Mouse (Mus musculus): ENCODE results near the gene Rhbdd3. TPM values are rescaled to one million over a fixed set of nuclear protein-coding genes. Genes with fewer than 3 reads are reported as not detected.
A peak's percentile ranks its signal among the peaks of the same experiment; 100 is the strongest.
"Not testable (repeated sequence)": the region's sequence is repeated elsewhere in the genome, so short reads cannot be mapped to it uniquely, and the experiment has no call there.

The Rhbdd3 gene
- total and polyA plus RNA-seq, 3 experiments: 21.2 to 34.4 (median 23.3) TPM

DNA sequence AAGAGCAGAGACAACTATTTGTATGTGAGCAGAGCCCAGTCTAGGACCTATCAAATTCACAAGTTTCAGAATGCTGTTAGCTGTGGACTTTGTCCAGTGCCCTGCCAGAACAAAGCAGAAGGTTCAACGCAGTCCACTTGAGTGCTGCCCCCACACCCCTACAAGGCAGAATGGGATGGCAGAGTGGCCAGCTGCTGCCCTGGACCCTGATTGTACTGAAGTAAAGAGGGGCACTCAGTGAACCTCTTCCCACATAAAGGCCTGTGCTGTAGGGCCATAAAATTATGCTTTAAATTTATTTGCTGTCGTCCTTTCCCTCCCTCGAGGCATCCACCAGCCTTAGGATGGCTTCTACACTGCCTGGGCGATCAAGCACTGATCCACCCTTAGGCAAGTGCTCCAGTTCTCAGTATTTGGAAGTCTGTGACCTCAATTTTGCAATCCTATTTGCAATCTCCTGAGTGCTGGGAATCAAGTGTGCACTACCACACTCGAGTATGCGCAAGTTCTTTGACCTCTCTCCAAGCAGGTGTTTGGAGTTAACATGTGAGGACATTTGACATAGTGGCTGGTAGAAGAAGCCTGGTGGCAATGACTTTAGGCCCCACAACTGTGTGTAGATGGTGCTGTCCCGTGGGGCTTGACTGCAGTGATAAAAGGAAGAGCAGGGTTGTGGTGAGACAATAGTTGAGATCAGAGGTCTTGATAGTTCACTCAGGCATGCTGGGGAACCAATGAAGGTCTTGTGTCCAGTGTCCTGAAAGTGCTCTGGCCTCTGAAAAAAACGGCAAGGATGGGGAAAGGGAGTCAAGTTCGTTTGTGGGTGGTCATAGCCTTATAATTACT is 30.4 kb upstream of the Rhbdd3 start:
- H3K4me1 ChIP-seq (ENCODE audit: control insufficient read depth, insufficient read depth, low read length): peaks cover 2% of the 10 kb centered on the region; the same call in 1 of the 2 replicates
- H3K27me3 ChIP-seq (ENCODE audit: control insufficient read depth, insufficient read depth, low read length): no peaks in the 10 kb centered on the region
- WGBS: 71% methylated on average over 9 of the region's 9 CpGs
- intact Hi-C loops (cut with DNase I): no loop called here
- H3K79me2 ChIP-seq (replicated peaks; ENCODE audit: control insufficient read depth, insufficient read depth, low read length): no peaks in the 10 kb centered on the region
- no peak overlapping the region for H3K9ac ChIP-seq (ENCODE audit: low read depth, low read length)
- no peak overlapping the region for H3K4me3 ChIP-seq
- TF ChIP-seq POLR2A (IDR thresholded peaks at IDR 0.05; ENCODE audit: insufficient read depth, low read depth, low read length): no peak
- no peak for TF ChIP-seq CTCF (IDR thresholded peaks at IDR 0.05)
- no peak for TF ChIP-seq EP300 (IDR thresholded peaks at IDR 0.05; ENCODE audit: insufficient read depth, low read depth, low read length)
- no peak overlapping the region for H3K27ac ChIP-seq
- DNase-seq: no peak
- H3K36me3 ChIP-seq (ENCODE audit: control insufficient read depth, insufficient read depth, low read length): peaks cover 2% of the 10 kb centered on the region; the same call in 1 of the 2 replicates

DNA sequence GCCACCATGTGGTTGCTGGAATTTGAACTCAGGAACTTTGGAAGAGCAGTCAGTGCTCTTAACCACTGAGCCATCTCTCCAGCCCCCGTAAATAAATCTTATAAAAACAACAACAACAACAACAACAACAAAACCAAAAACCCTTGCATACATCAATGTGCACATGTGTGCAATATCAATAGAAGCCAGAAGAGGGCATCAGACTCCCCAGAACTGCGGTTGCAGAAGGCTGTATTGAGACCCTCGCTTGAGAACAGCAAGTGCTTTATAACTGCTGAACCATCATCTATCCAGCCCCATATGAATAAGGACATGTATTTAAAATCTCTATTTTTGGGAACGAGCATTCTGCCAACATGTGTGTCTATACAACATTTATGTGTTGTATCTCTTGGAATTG is 23.8 kb upstream of the Rhbdd3 start:
- intact Hi-C loops (cut with DNase I): no loop called here
- Histone ChIP-seq H3K27me3 (ENCODE audit: control insufficient read depth, insufficient read depth, low read length) (no peaks in the 10 kb centered on the region), H3K9ac (ENCODE audit: low read depth, low read length) (no peak overlapping the region), H3K36me3 (ENCODE audit: control insufficient read depth, insufficient read depth, low read length) (peaks cover 3% of the 10 kb centered on the region), H3K27ac (no peak overlapping the region), H3K79me2 (replicated peaks; ENCODE audit: control insufficient read depth, insufficient read depth, low read length) (no peaks in the 10 kb centered on the region), H3K4me1 (ENCODE audit: control insufficient read depth, insufficient read depth, low read length) (no peaks in the 10 kb centered on the region), H3K4me3 (no peak overlapping the region)
- 74% methylated on average over 4 of the region's 4 CpGs for WGBS
- TF ChIP-seq CTCF (IDR thresholded peaks at IDR 0.05) (peak; percentile 78), POLR2A (IDR thresholded peaks at IDR 0.05; ENCODE audit: insufficient read depth, low read depth, low read length) (no peak)
- DNase-seq: peak in 1 of 2 experiments; percentile 13

DNA sequence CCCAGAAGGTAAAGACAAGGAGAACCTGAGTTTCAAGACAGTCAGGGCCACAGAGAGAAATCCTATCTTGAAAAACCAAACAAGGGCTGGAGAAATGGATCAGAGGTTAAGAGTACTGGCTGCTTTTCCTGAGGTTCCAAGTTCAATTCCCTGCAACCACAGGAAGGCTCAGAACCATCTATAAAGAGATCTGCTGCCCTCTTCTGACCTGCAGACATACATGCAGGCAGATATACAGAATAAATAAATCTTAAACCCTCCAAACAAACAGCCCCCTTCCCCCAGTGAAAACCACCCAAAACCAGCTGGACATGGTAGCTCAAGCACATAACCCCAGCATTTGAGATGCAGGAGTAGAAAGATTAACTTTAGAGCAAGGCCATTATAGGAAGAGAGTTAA is 23.0 kb upstream of the Rhbdd3 start:
- Histone ChIP-seq H3K27me3 (ENCODE audit: control insufficient read depth, insufficient read depth, low read length) (no peaks in the 10 kb centered on the region), H3K79me2 (replicated peaks; ENCODE audit: control insufficient read depth, insufficient read depth, low read length) (no peaks in the 10 kb centered on the region), H3K9ac (ENCODE audit: low read depth, low read length) (no peak overlapping the region), H3K4me3 (no peak overlapping the region), H3K36me3 (ENCODE audit: control insufficient read depth, insufficient read depth, low read length) (peaks cover 7% of the 10 kb centered on the region), H3K27ac (no peak overlapping the region), H3K4me1 (ENCODE audit: control insufficient read depth, insufficient read depth, low read length) (no peaks in the 10 kb centered on the region)
- intact Hi-C loops (cut with DNase I): no loop called here
- TF ChIP-seq POLR2A (IDR thresholded peaks at IDR 0.05; ENCODE audit: insufficient read depth, low read depth, low read length): no peak
- peak; percentile 56 for TF ChIP-seq CTCF (IDR thresholded peaks at IDR 0.05)
- TF ChIP-seq EP300 (IDR thresholded peaks at IDR 0.05; ENCODE audit: insufficient read depth, low read depth, low read length): no peak
- DNase-seq: peak in 1 of 2 experiments; percentile 3

- H3K27me3 ChIP-seq (ENCODE audit: control insufficient read depth, insufficient read depth, low read length); H3K27ac ChIP-seq; H3K79me2 ChIP-seq (replicated peaks; ENCODE audit: control insufficient read depth, insufficient read depth, low read length); DNase-seq; H3K4me1 ChIP-seq (ENCODE audit: control insufficient read depth, insufficient read depth, low read length); H3K4me3 ChIP-seq; H3K9ac ChIP-seq (ENCODE audit: low read depth, low read length); intact Hi-C loops (cut with DNase I): not testable (repeated sequence)
- 79% methylated on average over 4 of the region's 5 CpGs for WGBS
- peaks cover 10% of the 10 kb centered on the region for H3K36me3 ChIP-seq (ENCODE audit: control insufficient read depth, insufficient read depth, low read length)
Measured at GRCm38 (mm10) chr11:5076843-5077242, 21.9 kb upstream of the Rhbdd3 start.

- DNase-seq: no peak
- no peak overlapping the region for H3K27ac ChIP-seq
- H3K4me3 ChIP-seq: no peak overlapping the region
- intact Hi-C loops (cut with DNase I): no loop called here
- H3K27me3 ChIP-seq (ENCODE audit: control insufficient read depth, insufficient read depth, low read length): no peaks in the 10 kb centered on the region
- no peak overlapping the region for H3K9ac ChIP-seq (ENCODE audit: low read depth, low read length)
- H3K79me2 ChIP-seq (replicated peaks; ENCODE audit: control insufficient read depth, insufficient read depth, low read length): peaks cover 2% of the 10 kb centered on the region; the same call in 1 of the 2 replicates
- peaks cover 1% of the 10 kb centered on the region; the same call in 1 of the 2 replicates for H3K4me1 ChIP-seq (ENCODE audit: control insufficient read depth, insufficient read depth, low read length)
- peaks cover 34% of the 10 kb centered on the region for H3K36me3 ChIP-seq (ENCODE audit: control insufficient read depth, insufficient read depth, low read length)
- TF ChIP-seq POLR2A (IDR thresholded peaks at IDR 0.05; ENCODE audit: insufficient read depth, low read depth, low read length) (no peak), CTCF (IDR thresholded peaks at IDR 0.05) (no peak)
- WGBS: 82% methylated on average over 1 of the region's 1 CpGs
Measured at GRCm38 (mm10) chr11:5089147-5089546, 9.6 kb upstream of the Rhbdd3 start.

- Histone ChIP-seq H3K9ac (ENCODE audit: low read depth, low read length) (no peak overlapping the region), H3K36me3 (ENCODE audit: control insufficient read depth, insufficient read depth, low read length) (peaks cover 32% of the 10 kb centered on the region), H3K4me3 (no peak overlapping the region), H3K4me1 (ENCODE audit: control insufficient read depth, insufficient read depth, low read length) (peaks cover 1% of the 10 kb centered on the region), H3K27me3 (ENCODE audit: control insufficient read depth, insufficient read depth, low read length) (no peaks in the 10 kb centered on the region), H3K79me2 (replicated peaks; ENCODE audit: control insufficient read depth, insufficient read depth, low read length) (peaks cover 5% of the 10 kb centered on the region), H3K27ac (no peak overlapping the region)
- no peak for DNase-seq
- intact Hi-C loops (cut with DNase I): no loop called here
- peak; percentile 43 for TF ChIP-seq CTCF (IDR thresholded peaks at IDR 0.05)
- no peak for TF ChIP-seq EP300 (IDR thresholded peaks at IDR 0.05; ENCODE audit: insufficient read depth, low read depth, low read length)
- TF ChIP-seq POLR2A (IDR thresholded peaks at IDR 0.05; ENCODE audit: insufficient read depth, low read depth, low read length): no peak
- 19% methylated on average over 2 of the region's 2 CpGs for WGBS
Measured at GRCm38 (mm10) chr11:5091706-5092105, 7.0 kb upstream of the Rhbdd3 start.

Measured in heart, adult 2 months (tissue).